Mouse (Mus musculus) myocyte (in vitro differentiated cells): ENCODE measurements around the gene Ripor2.

Experiments
- CEBPB ChIP-seq: IDR thresholded peaks from 2 replicates; pipeline ENCODE4 v1.6.1; 2011; ENCODE audit warnings: mild to moderate bottlenecking, moderate library complexity; ENCODE audit not compliant: poor library complexity, insufficient read depth, severe bottlenecking
- E2F4 ChIP-seq: IDR thresholded peaks from one replicate; pipeline ENCODE4 v1.6.1; 2011; ENCODE audit warnings: mild to moderate bottlenecking, control low read depth, moderate library complexity; ENCODE audit not compliant: insufficient read depth
- MYOG ChIP-seq, 3 experiments: IDR thresholded peaks; one replicate each; pipeline ENCODE4 v1.6.1; 2011; ENCODE audit warnings: control low read depth in 2 of 3, low read depth in 2 of 3, mild to moderate bottlenecking in 2 of 3; ENCODE audit not compliant: insufficient read length in 2 of 3, control insufficient read depth in 1 of 3, insufficient read depth in 1 of 3
- POLR2A ChIP-seq: IDR thresholded peaks from one replicate; pipeline ENCODE4 v1.6.1; 2011; ENCODE audit warnings: low read depth, mild to moderate bottlenecking, control low read depth, moderate library complexity; ENCODE audit not compliant: insufficient read length

- no peak for TF ChIP-seq POLR2A
- TF ChIP-seq MYOG (IDR thresholded peaks at IDR 0.05; ENCODE audit: control insufficient read depth in 1 of 3, insufficient read depth in 1 of 3, insufficient read length in 2 of 3, low read depth in 2 of 3), result no peak
- no peak for TF ChIP-seq CEBPB
- no peak for TF ChIP-seq E2F4
Measured at GRCm38 (mm10) chr13:24588603-24589002, 6.6 kb downstream of the Ripor2 start.
